Mouse (Mus musculus): ENCODE data around the gene Tjap1. TPM values are rescaled to one million over a fixed set of nuclear protein-coding genes. Genes with fewer than 3 reads are reported as not detected.

Tjap1 gene
- 50.9 TPM for polyA plus RNA-seq (2012; fragmentation: generic; extraction: Trizol)

GRCm38 (mm10) chr17:46282483-46283123 is at the start of gene Tjap1:
TSS of gene Tjap1 (minus strand) at chr17:46283026.
- peak within 1 kb of the TSS; percentile 25 for H3ac ChIP-seq (ENCODE audit: control insufficient read depth, insufficient read length)
- peaks cover 38% of the 10 kb centered on the region for H3K79me2 ChIP-seq (ENCODE audit: control insufficient read depth, insufficient read depth)
- peaks cover 7% of the 10 kb centered on the region for H3K36me3 ChIP-seq (ENCODE audit: control insufficient read depth, insufficient read depth)
- no peaks in the 10 kb centered on the region for H3K27me3 ChIP-seq (ENCODE audit: control insufficient read depth, insufficient read depth, insufficient read length)
- peak within 1 kb of the TSS; percentile 91 for H3K4me2 ChIP-seq (ENCODE audit: low read depth)
- no peak for TF ChIP-seq MYOD1 (IDR thresholded peaks at IDR 0.05; ENCODE audit: control insufficient read depth in 1 of 3, insufficient read length in 2 of 3, low read depth in 2 of 3)
- no peak for TF ChIP-seq POLR2AphosphoS2 (IDR thresholded peaks at IDR 0.05; ENCODE audit: insufficient read length, low read depth)
- no peak for TF ChIP-seq USF1 (IDR thresholded peaks at IDR 0.05; ENCODE audit: low read depth)
- TF ChIP-seq POLR2A (IDR thresholded peaks at IDR 0.05; ENCODE audit: insufficient read length, low read depth), result peak; percentile 13
- peak; percentile 53 for TF ChIP-seq E2F4 (IDR thresholded peaks at IDR 0.05; ENCODE audit: insufficient read depth)
- TF ChIP-seq MAX (IDR thresholded peaks at IDR 0.05; ENCODE audit: low read depth), result no peak
- no peak for TF ChIP-seq CEBPB (IDR thresholded peaks at IDR 0.05; ENCODE audit: insufficient read depth, poor library complexity, severe bottlenecking)
- no peak for TF ChIP-seq SRF (IDR thresholded peaks at IDR 0.05; ENCODE audit: control insufficient read depth, insufficient read length, low read depth)
- peak within 1 kb of the TSS; percentile 88 for H3K4me3 ChIP-seq

- H3ac ChIP-seq (ENCODE audit: control insufficient read depth, insufficient read length), result peak overlapping the region; percentile 83
- TF ChIP-seq POLR2A (IDR thresholded peaks at IDR 0.05; ENCODE audit: insufficient read length, low read depth), result no peak
- TF ChIP-seq SRF (IDR thresholded peaks at IDR 0.05; ENCODE audit: control insufficient read depth, insufficient read length, low read depth), result no peak
- TF ChIP-seq POLR2AphosphoS2 (IDR thresholded peaks at IDR 0.05; ENCODE audit: insufficient read length, low read depth), result no peak
- no peak for TF ChIP-seq REST (IDR thresholded peaks at IDR 0.05; ENCODE audit: insufficient read depth, insufficient read length)
- no peak for TF ChIP-seq MAX (IDR thresholded peaks at IDR 0.05; ENCODE audit: low read depth)
- no peak for TF ChIP-seq TCF12 (IDR thresholded peaks at IDR 0.05; ENCODE audit: insufficient read depth, poor library complexity, severe bottlenecking)
- no peak for TF ChIP-seq TCF3 (IDR thresholded peaks at IDR 0.05; ENCODE audit: insufficient read length, low read depth)
- no peak for TF ChIP-seq CEBPB (IDR thresholded peaks at IDR 0.05; ENCODE audit: insufficient read depth, poor library complexity, severe bottlenecking)
- TF ChIP-seq MYOD1 (IDR thresholded peaks at IDR 0.05; ENCODE audit: control insufficient read depth in 1 of 3, insufficient read length in 2 of 3, low read depth in 2 of 3), result no peak
- TF ChIP-seq MYOG (IDR thresholded peaks at IDR 0.05; ENCODE audit: control insufficient read depth in 1 of 3, insufficient read depth in 1 of 3, insufficient read length in 2 of 3, low read depth in 2 of 3), result no peak
- no peak for TF ChIP-seq E2F4 (IDR thresholded peaks at IDR 0.05; ENCODE audit: insufficient read depth)
- TF ChIP-seq USF1 (IDR thresholded peaks at IDR 0.05; ENCODE audit: low read depth), result no peak
- peak overlapping the region; percentile 85 for H3K4me2 ChIP-seq (ENCODE audit: low read depth)
- H3K79me2 ChIP-seq (ENCODE audit: control insufficient read depth, insufficient read depth), result no peaks in the 10 kb centered on the region
- peaks cover 6% of the 10 kb centered on the region for H3K27me3 ChIP-seq (ENCODE audit: control insufficient read depth, insufficient read depth, insufficient read length)
- peak overlapping the region; percentile 66 for H3K4me3 ChIP-seq
- H3K36me3 ChIP-seq (ENCODE audit: control insufficient read depth, insufficient read depth), result no peaks in the 10 kb centered on the region
These were observed 45.9 kb upstream of the Tjap1 start for GRCm38 (mm10) chr17:46328723-46329122.

- no peaks in the 10 kb centered on the region for H3K79me2 ChIP-seq (ENCODE audit: control insufficient read depth, insufficient read depth)
- H3ac ChIP-seq (ENCODE audit: control insufficient read depth, insufficient read length), result peak within 1 kb of the TSS; percentile 83
- peak; percentile 9 for TF ChIP-seq SRF (IDR thresholded peaks at IDR 0.05; ENCODE audit: control insufficient read depth, insufficient read length, low read depth)
- peak; percentile 38 for TF ChIP-seq REST (IDR thresholded peaks at IDR 0.05; ENCODE audit: insufficient read depth, insufficient read length)
- peak; percentile 74 for TF ChIP-seq POLR2AphosphoS2 (IDR thresholded peaks at IDR 0.05; ENCODE audit: insufficient read length, low read depth)
- TF ChIP-seq MYOD1 (IDR thresholded peaks at IDR 0.05; ENCODE audit: control insufficient read depth in 1 of 3, insufficient read length in 2 of 3, low read depth in 2 of 3), result no peak
- TF ChIP-seq POLR2A (IDR thresholded peaks at IDR 0.05; ENCODE audit: insufficient read length, low read depth), result peak; percentile 85
- peak within 1 kb of the TSS; percentile 85 for H3K4me2 ChIP-seq (ENCODE audit: low read depth)
- H3K27me3 ChIP-seq (ENCODE audit: control insufficient read depth, insufficient read depth, insufficient read length), result peaks cover 6% of the 10 kb centered on the region
- H3K4me3 ChIP-seq, result peak within 1 kb of the TSS; percentile 66
- H3K36me3 ChIP-seq (ENCODE audit: control insufficient read depth, insufficient read depth), result no peaks in the 10 kb centered on the region
These were observed 45.2 kb upstream of the Tjap1 start, which contains the start of gene Abcc10 for GRCm38 (mm10) chr17:46327906-46328534. TSS of gene Abcc10 (minus strand) at chr17:46328352.

GRCm38 (mm10) chr17:46327413-46327905 is 44.6 kb upstream of the Tjap1 start:
- Histone ChIP-seq H3K79me2 (ENCODE audit: control insufficient read depth, insufficient read depth) (no peaks in the 10 kb centered on the region), H3K4me2 (ENCODE audit: low read depth) (peak overlapping the region; percentile 85), H3ac (ENCODE audit: control insufficient read depth, insufficient read length) (peak overlapping the region; percentile 83), H3K4me3 (peak overlapping the region; percentile 66), H3K36me3 (ENCODE audit: control insufficient read depth, insufficient read depth) (no peaks in the 10 kb centered on the region), H3K27me3 (ENCODE audit: control insufficient read depth, insufficient read depth, insufficient read length) (peaks cover 6% of the 10 kb centered on the region)
- no peak for TF ChIP-seq CEBPB (IDR thresholded peaks at IDR 0.05; ENCODE audit: insufficient read depth, poor library complexity, severe bottlenecking)
- no peak for TF ChIP-seq REST (IDR thresholded peaks at IDR 0.05; ENCODE audit: insufficient read depth, insufficient read length)
- peak in 1 of 3 experiments; percentile 30 for TF ChIP-seq MYOG (IDR thresholded peaks at IDR 0.05; ENCODE audit: control insufficient read depth in 1 of 3, insufficient read depth in 1 of 3, insufficient read length in 2 of 3, low read depth in 2 of 3)
- TF ChIP-seq MYOD1 (IDR thresholded peaks at IDR 0.05; ENCODE audit: control insufficient read depth in 1 of 3, insufficient read length in 2 of 3, low read depth in 2 of 3), result peak in 1 of 3 experiments; percentile 11

Measured in myocyte (in vitro differentiated cells).